Mouse (Mus musculus): ENCODE results near the gene Smyd4. TPM values are rescaled to one million over a fixed set of nuclear protein-coding genes. Genes with fewer than 3 reads are reported as not detected.

Smyd4 gene
- total and polyA plus RNA-seq, 3 experiments, result 9.6 to 12.8 TPM; not detected in 1

DNA sequence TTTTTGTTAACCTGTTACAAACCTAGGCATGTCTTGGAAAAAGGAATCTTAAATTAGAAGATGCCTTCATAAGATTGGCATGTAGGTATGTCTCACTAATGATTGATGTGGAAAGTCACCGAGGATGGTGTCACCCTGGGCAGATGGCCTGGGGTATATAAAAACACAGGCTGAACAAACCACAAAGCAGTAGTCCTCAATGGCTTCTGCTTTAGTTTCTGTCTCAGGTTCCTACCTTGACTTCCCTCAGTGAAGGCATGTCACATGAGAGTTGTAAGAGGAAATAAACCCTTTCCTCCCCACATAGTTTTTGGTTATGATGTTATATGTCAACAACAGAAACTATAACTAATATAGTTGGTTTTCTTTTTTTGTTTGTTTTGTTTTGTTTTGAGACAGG is 47.4 kb downstream of the Smyd4 start:
- H3K27ac ChIP-seq (ENCODE audit: control insufficient read depth, low read depth, low read length), result no peak overlapping the region
- no peaks in the 10 kb centered on the region for H3K4me1 ChIP-seq (ENCODE audit: control insufficient read depth in 1 of 2, insufficient read depth in 2 of 2, low read length in 2 of 2)
- H3K4me3 ChIP-seq (ENCODE audit: control insufficient read depth in 1 of 2, insufficient read depth in 1 of 2, low read depth in 2 of 2, low read length in 2 of 2), result no peak overlapping the region
- H3K9ac ChIP-seq (ENCODE audit: control insufficient read depth, low read depth, low read length, poor library complexity, severe bottlenecking), result no peak overlapping the region
- TF ChIP-seq MYB (IDR thresholded peaks at IDR 0.05; ENCODE audit: low read depth, low read length) (no peak), MEF2A (IDR thresholded peaks at IDR 0.05; ENCODE audit: extremely low read depth, insufficient replicate concordance, low read depth, low read length, poor library complexity, severe bottlenecking) (no peak), TCF12 (IDR thresholded peaks at IDR 0.05; ENCODE audit: low read depth, low read length) (no peak), HCFC1 (IDR thresholded peaks at IDR 0.05; ENCODE audit: low read depth, low read length) (no peak), GABPA (IDR thresholded peaks at IDR 0.05; ENCODE audit: low read depth, low read length) (no peak), RCOR1 (IDR thresholded peaks at IDR 0.05; ENCODE audit: low read depth, low read length) (no peak), ELF1 (IDR thresholded peaks at IDR 0.05; ENCODE audit: low read depth, low read length) (no peak), USF1 (IDR thresholded peaks at IDR 0.05; ENCODE audit: low read depth, low read length) (no peak)
- H3K79me2 ChIP-seq (ENCODE audit: control insufficient read depth, insufficient read depth, low read length, poor library complexity), result no peaks in the 10 kb centered on the region
- H3K27me3 ChIP-seq (ENCODE audit: control insufficient read depth in 1 of 2, insufficient read depth in 2 of 2, low read length in 2 of 2), result no peaks in the 10 kb centered on the region
- H3K9me3 ChIP-seq (replicated peaks; ENCODE audit: insufficient read depth, low read length), result no peaks in the 10 kb centered on the region
- H3K36me3 ChIP-seq (ENCODE audit: control insufficient read depth in 1 of 2, insufficient read depth in 2 of 2, low read length in 2 of 2), result no peaks in the 10 kb centered on the region
- no peak for DNase-seq (ENCODE audit: low read depth, low spot score)

DNA sequence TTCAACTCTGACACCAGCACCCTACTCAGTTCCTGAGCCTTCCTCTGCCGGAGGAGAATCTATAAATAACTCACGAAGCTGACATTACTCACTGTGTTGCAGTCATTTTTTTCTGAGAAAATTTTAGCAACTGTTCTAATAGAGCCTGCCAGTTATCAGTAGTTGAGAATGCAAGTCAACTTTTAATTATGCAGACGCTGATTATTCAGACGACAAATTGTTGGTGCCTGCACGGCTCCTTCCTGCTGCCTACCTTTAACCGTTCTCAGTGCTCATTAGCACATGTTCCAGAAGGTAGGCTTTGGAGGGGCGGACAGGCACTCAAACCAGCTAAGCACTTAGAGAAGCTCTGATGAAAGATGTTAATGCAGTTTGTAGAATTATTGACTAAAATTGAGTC is 49.2 kb downstream of the Smyd4 start:
- Histone ChIP-seq H3K27me3 (ENCODE audit: control insufficient read depth in 1 of 2, insufficient read depth in 2 of 2, low read length in 2 of 2) (no peaks in the 10 kb centered on the region), H3K4me3 (ENCODE audit: control insufficient read depth in 1 of 2, insufficient read depth in 1 of 2, low read depth in 2 of 2, low read length in 2 of 2) (no peak overlapping the region), H3K27ac (ENCODE audit: control insufficient read depth, low read depth, low read length) (no peak overlapping the region), H3K9me3 (replicated peaks; ENCODE audit: insufficient read depth, low read length) (no peaks in the 10 kb centered on the region), H3K36me3 (ENCODE audit: control insufficient read depth in 1 of 2, insufficient read depth in 2 of 2, low read length in 2 of 2) (no peaks in the 10 kb centered on the region), H3K9ac (ENCODE audit: control insufficient read depth, low read depth, low read length, poor library complexity, severe bottlenecking) (no peak overlapping the region), H3K79me2 (ENCODE audit: control insufficient read depth, insufficient read depth, low read length, poor library complexity) (no peaks in the 10 kb centered on the region), H3K4me1 (ENCODE audit: control insufficient read depth in 1 of 2, insufficient read depth in 2 of 2, low read length in 2 of 2) (no peaks in the 10 kb centered on the region)
- DNase-seq (ENCODE audit: low read depth, low spot score), result no peak
- no peak for TF ChIP-seq TAL1 (IDR thresholded peaks at IDR 0.05; ENCODE audit: low read length)
- no peak for TF ChIP-seq BHLHE40 (IDR thresholded peaks at IDR 0.05; ENCODE audit: borderline replicate concordance, low read depth, low read length)
- TF ChIP-seq ZKSCAN1 (IDR thresholded peaks at IDR 0.05; ENCODE audit: low read depth, low read length), result no peak
- TF ChIP-seq CHD2 (IDR thresholded peaks at IDR 0.05; ENCODE audit: low read length), result no peak
- no peak for TF ChIP-seq ELF1 (IDR thresholded peaks at IDR 0.05; ENCODE audit: low read depth, low read length)
- TF ChIP-seq GABPA (IDR thresholded peaks at IDR 0.05; ENCODE audit: low read depth, low read length), result no peak
- no peak for TF ChIP-seq ZNF384 (IDR thresholded peaks at IDR 0.05; ENCODE audit: low read depth, low read length)
- TF ChIP-seq NRF1 (IDR thresholded peaks at IDR 0.05; ENCODE audit: insufficient read depth, low read depth, low read length, poor library complexity, severe bottlenecking), result no peak
- TF ChIP-seq UBTF (IDR thresholded peaks at IDR 0.05; ENCODE audit: borderline replicate concordance, insufficient read depth, low read depth, low read length), result no peak
- no peak for TF ChIP-seq SIN3A (IDR thresholded peaks at IDR 0.05; ENCODE audit: low read length)
